Mouse (Mus musculus): ENCODE results near the gene Ctcf.

DNA sequence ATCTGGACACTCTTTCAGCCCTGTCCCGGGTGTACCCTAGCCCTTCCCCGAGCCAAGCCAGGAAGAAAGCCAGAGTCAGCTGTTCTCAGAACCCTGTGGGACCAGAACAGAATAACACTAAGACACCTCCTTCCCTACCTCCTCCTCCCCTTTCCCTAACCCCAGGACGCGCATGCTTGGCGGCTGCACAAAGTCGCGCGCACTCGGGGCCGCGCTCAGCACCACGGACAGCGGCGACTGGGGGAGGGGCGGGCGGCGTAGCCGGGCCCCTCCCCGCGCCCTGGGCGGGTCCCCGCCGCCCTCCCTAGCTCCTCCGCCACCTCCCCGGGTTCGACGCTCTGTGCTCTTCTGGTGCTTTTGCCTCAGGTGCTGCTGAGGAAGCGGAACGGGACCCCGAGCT is 57.3 kb downstream of the Ctcf start:
- TF ChIP-seq POLR2A (IDR thresholded peaks at IDR 0.05; ENCODE audit: extremely low read depth, insufficient read depth, low read length) (no peak), CTCF (IDR thresholded peaks at IDR 0.05; ENCODE audit: low read depth, low read length) (no peak)
